Mouse (Mus musculus): ENCODE measurements at regions not wholly inside any gene's neighbourhood (a gene's known extent, or its start where the extent isn't known, plus 50 kb on each side); places are given as distances from the start of the nearest gene placed in this dataset.

DNA sequence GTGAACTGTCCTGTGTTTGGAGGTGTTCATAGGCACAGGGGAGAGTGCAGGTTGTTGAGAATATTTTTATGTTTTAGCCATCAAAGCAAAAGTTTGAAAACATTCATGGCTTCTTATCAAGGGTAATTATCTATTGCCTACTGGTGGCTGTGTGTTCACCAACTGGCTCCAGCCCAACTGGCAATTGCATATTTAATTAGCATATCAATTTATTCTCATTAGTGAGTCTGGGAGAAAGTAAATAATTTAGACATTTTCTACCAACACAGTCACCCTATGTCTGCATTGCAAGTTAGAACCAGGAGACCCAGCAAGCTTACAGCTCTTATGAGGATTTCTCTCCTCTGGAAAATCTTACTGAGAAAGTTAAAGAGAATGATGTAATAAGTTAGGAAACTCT lies 561.0 kb downstream of the Dok5 start:
- H3K9me3 ChIP-seq (replicated peaks; ENCODE audit: control insufficient read depth, low read length) = no peaks in the 10 kb centered on the region
- H3K4me2 ChIP-seq = no peak overlapping the region
- H3K9ac ChIP-seq (ENCODE audit: low read depth, low read length) = no peak overlapping the region
- H3K27ac ChIP-seq (ENCODE audit: low read depth, low read length) = no peak overlapping the region
- no peaks in the 10 kb centered on the region for H3K27me3 ChIP-seq (ENCODE audit: control insufficient read depth, insufficient read depth, low read length)
- no peak for ATAC-seq (replicated peaks; ENCODE audit: insufficient number of reproducible peaks, low FRiP score, low TSS enrichment)
- no peak overlapping the region for H3K4me3 ChIP-seq (ENCODE audit: low read depth, low read length)
- H3K36me3 ChIP-seq (ENCODE audit: control insufficient read depth, insufficient read depth, low read length) = no peaks in the 10 kb centered on the region
- H3K4me1 ChIP-seq (ENCODE audit: control insufficient read depth, insufficient read depth, low read length) = no peaks in the 10 kb centered on the region

DNA sequence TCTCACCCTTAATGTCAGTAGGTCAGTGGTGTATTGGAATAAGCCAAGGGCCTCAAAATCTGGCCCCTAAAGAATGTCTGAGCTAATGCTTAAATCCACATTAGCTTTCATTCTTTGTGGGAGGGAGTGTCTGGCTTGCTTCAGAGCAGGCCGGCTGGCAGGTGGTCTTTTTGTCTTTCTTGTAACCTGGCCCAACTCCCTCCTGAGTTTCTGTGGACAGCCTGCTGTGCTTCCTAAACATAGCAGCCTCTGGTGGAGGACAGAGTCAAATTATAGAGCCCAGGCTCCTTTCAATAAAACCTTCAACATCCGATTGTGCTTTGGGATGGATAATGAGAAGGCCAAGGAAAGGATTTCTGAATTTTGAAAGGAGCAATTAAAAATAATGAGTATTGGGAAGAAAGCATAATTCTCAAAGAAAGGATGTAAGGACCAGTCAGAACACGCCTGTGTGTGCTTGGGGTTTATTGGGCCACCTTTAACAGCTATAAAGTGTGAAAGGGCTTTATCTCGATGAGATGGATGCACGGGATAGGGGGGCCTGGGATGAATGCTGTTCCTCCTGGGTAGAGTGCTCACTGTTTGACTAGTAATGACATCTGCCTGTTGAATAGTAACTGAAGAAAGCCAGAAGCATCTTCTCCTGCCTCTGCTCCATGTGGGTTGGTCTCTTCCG lies 554.2 kb downstream of the Dok5 start:
- Histone ChIP-seq H3K4me2 (no peak overlapping the region), H3K27me3 (ENCODE audit: control insufficient read depth, insufficient read depth, low read length) (no peaks in the 10 kb centered on the region), H3K9me3 (replicated peaks; ENCODE audit: control insufficient read depth, low read length) (0 out of 2 replicates have a peak, but pooled peaks cover 2% of the 10 kb centered on the region), H3K27ac (ENCODE audit: low read depth, low read length) (no peak overlapping the region), H3K36me3 (ENCODE audit: control insufficient read depth, insufficient read depth, low read length) (no peaks in the 10 kb centered on the region), H3K9ac (ENCODE audit: low read depth, low read length) (no peak overlapping the region), H3K4me3 (ENCODE audit: low read depth, low read length) (no peak overlapping the region), H3K4me1 (ENCODE audit: control insufficient read depth, insufficient read depth, low read length) (no peaks in the 10 kb centered on the region)
- no peak for ATAC-seq (replicated peaks; ENCODE audit: insufficient number of reproducible peaks, low FRiP score, low TSS enrichment)
- 43% methylated on average over 6 of the region's 6 CpGs for WGBS (ENCODE audit: insufficient replicate concordance)

GRCm38 (mm10) chr2:171280132-171280531 lies 548.5 kb downstream of the Dok5 start:
- ATAC-seq (replicated peaks; ENCODE audit: insufficient number of reproducible peaks, low FRiP score, low TSS enrichment) = peak; percentile 68; the same call in 1 of the 2 replicates
- no peak overlapping the region for H3K4me2 ChIP-seq
- no peaks in the 10 kb centered on the region for H3K27me3 ChIP-seq (ENCODE audit: control insufficient read depth, insufficient read depth, low read length)
- WGBS (ENCODE audit: insufficient replicate concordance) = 59% methylated on average over 3 of the region's 3 CpGs
- no peak overlapping the region for H3K4me3 ChIP-seq (ENCODE audit: low read depth, low read length)
- H3K27ac ChIP-seq (ENCODE audit: low read depth, low read length) = no peak overlapping the region
- H3K4me1 ChIP-seq (ENCODE audit: control insufficient read depth, insufficient read depth, low read length) = no peaks in the 10 kb centered on the region
- H3K9ac ChIP-seq (ENCODE audit: low read depth, low read length) = no peak overlapping the region
- H3K36me3 ChIP-seq (ENCODE audit: control insufficient read depth, insufficient read depth, low read length) = no peaks in the 10 kb centered on the region
- H3K9me3 ChIP-seq (replicated peaks; ENCODE audit: control insufficient read depth, low read length) = 0 out of 2 replicates have a peak, but pooled peaks cover 2% of the 10 kb centered on the region

DNA sequence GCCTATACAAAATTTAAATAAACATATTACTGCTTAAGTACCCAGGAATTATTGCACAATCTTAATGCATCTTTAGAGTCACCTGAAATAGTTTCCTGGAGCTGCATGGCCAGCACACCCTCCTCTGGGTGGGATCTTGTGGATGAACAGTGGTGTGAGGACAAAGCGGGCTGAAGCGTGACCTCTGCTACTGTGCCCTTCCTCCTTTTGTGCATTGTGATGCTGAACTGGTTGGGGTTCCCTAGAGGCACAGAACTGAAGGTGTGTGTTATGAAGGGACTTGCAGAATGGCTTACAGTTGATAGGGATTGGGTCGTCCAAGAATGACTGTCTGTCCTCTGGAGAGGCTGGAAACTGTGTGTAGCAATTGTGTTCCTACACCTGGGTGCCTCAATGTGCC lies 547.7 kb downstream of the Dok5 start:
- Histone ChIP-seq H3K27ac (ENCODE audit: low read depth, low read length) (0 out of 2 replicates have a peak overlapping the region, but pooled peaks have one; percentile 24), H3K36me3 (ENCODE audit: control insufficient read depth, insufficient read depth, low read length) (no peaks in the 10 kb centered on the region), H3K4me3 (ENCODE audit: low read depth, low read length) (no peak overlapping the region), H3K9ac (ENCODE audit: low read depth, low read length) (no peak overlapping the region), H3K27me3 (ENCODE audit: control insufficient read depth, insufficient read depth, low read length) (no peaks in the 10 kb centered on the region), H3K4me2 (no peak overlapping the region), H3K4me1 (ENCODE audit: control insufficient read depth, insufficient read depth, low read length) (no peaks in the 10 kb centered on the region), H3K9me3 (replicated peaks; ENCODE audit: control insufficient read depth, low read length) (0 out of 2 replicates have a peak, but pooled peaks cover 2% of the 10 kb centered on the region)
- ATAC-seq (replicated peaks; ENCODE audit: insufficient number of reproducible peaks, low FRiP score, low TSS enrichment) = no peak
- WGBS (ENCODE audit: insufficient replicate concordance) = 69% methylated on average over 3 of the region's 3 CpGs

GRCm38 (mm10) chr2:171253194-171253593 lies 521.6 kb downstream of the Dok5 start:
- Histone ChIP-seq H3K9me3 (replicated peaks; ENCODE audit: control insufficient read depth, low read length) (no peaks in the 10 kb centered on the region), H3K27ac (ENCODE audit: low read depth, low read length) (no peak overlapping the region), H3K27me3 (ENCODE audit: control insufficient read depth, insufficient read depth, low read length) (no peaks in the 10 kb centered on the region), H3K4me1 (ENCODE audit: control insufficient read depth, insufficient read depth, low read length) (no peaks in the 10 kb centered on the region), H3K4me2 (peak overlapping the region; percentile 28; the same call in 1 of the 2 replicates), H3K4me3 (ENCODE audit: low read depth, low read length) (no peak overlapping the region), H3K36me3 (ENCODE audit: control insufficient read depth, insufficient read depth, low read length) (no peaks in the 10 kb centered on the region), H3K9ac (ENCODE audit: low read depth, low read length) (no peak overlapping the region)
- 35% methylated on average over 10 of the region's 10 CpGs for WGBS (ENCODE audit: insufficient replicate concordance)
- no peak for ATAC-seq (replicated peaks; ENCODE audit: insufficient number of reproducible peaks, low FRiP score, low TSS enrichment)

DNA sequence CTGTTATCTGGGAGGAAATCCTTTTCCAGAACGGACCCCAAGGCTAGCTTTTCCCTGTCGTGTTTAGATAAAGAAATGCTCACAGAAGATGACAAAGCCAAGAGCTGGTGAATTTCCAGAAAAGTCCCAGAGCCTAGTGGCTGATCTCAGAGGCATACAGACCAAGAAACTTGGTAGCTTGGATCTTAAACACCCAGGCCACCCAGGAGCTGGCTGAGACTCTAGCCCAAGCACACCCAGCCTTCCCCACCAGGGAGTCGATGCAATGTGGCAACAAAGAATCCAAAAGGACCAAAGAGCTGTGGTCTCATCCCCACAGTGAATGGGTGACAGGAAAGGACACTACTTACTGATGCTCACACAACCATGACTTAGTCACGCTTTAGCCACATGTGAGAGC lies 513.8 kb downstream of the Dok5 start:
- H3K4me1 ChIP-seq (ENCODE audit: control insufficient read depth, insufficient read depth, low read length) = no peaks in the 10 kb centered on the region; the same call in 1 of the 2 replicates
- no peaks in the 10 kb centered on the region for H3K27me3 ChIP-seq (ENCODE audit: control insufficient read depth, insufficient read depth, low read length)
- no peaks in the 10 kb centered on the region for H3K36me3 ChIP-seq (ENCODE audit: control insufficient read depth, insufficient read depth, low read length)
- no peak overlapping the region for H3K4me2 ChIP-seq
- no peak overlapping the region for H3K9ac ChIP-seq (ENCODE audit: low read depth, low read length)
- ATAC-seq (replicated peaks; ENCODE audit: insufficient number of reproducible peaks, low FRiP score, low TSS enrichment) = no peak
- H3K9me3 ChIP-seq (replicated peaks; ENCODE audit: control insufficient read depth, low read length) = no peaks in the 10 kb centered on the region
- 45% methylated on average over 4 of the region's 4 CpGs for WGBS (ENCODE audit: insufficient replicate concordance)
- no peak overlapping the region for H3K4me3 ChIP-seq (ENCODE audit: low read depth, low read length)
- H3K27ac ChIP-seq (ENCODE audit: low read depth, low read length) = no peak overlapping the region

GRCm38 (mm10) chr2:171242356-171242755 lies 510.7 kb downstream of the Dok5 start:
- WGBS (ENCODE audit: insufficient replicate concordance) = 78% methylated on average over 5 of the region's 5 CpGs
- no peak overlapping the region for H3K4me3 ChIP-seq (ENCODE audit: low read depth, low read length)
- no peak overlapping the region for H3K9ac ChIP-seq (ENCODE audit: low read depth, low read length)
- ATAC-seq (replicated peaks; ENCODE audit: insufficient number of reproducible peaks, low FRiP score, low TSS enrichment) = no peak
- no peak overlapping the region for H3K27ac ChIP-seq (ENCODE audit: low read depth, low read length)
- H3K27me3 ChIP-seq (ENCODE audit: control insufficient read depth, insufficient read depth, low read length) = no peaks in the 10 kb centered on the region
- no peaks in the 10 kb centered on the region for H3K36me3 ChIP-seq (ENCODE audit: control insufficient read depth, insufficient read depth, low read length)
- H3K9me3 ChIP-seq (replicated peaks; ENCODE audit: control insufficient read depth, low read length) = no peaks in the 10 kb centered on the region
- no peak overlapping the region for H3K4me2 ChIP-seq
- no peaks in the 10 kb centered on the region; the same call in 1 of the 2 replicates for H3K4me1 ChIP-seq (ENCODE audit: control insufficient read depth, insufficient read depth, low read length)

DNA sequence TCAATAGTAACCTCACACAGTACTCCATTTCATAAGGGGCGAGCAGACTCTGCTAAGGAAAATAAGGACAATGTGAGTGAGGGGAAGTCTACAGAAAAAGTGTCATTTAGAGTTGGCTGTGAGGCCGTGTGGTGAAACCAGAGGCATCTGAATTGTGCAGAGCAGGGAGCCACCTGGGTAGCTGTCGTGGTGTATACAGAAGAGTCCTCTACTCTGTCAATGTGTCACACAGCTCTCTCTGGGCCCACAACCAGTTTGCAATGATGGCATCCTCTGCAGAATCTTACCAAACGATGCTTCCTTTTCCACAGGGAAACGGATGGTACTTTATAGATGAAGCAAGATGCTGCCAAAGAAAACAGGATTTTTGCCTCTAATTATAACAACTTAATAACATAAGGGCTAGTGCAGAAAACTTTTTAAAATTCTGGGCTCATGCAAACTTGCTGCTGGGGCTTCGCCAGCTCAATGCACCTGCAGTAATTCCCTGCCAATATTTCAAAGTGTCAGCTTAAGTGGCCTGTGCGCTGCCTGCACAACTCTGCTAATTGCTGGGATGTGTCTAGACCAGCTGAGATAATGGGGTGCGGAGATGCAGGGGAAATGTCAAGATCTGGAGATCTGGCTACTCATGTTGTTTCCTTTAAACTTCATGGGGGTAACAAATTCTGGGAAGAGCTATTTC lies 505.8 kb downstream of the Dok5 start:
- no peak for ATAC-seq (replicated peaks; ENCODE audit: insufficient number of reproducible peaks, low FRiP score, low TSS enrichment)
- H3K27me3 ChIP-seq (ENCODE audit: control insufficient read depth, insufficient read depth, low read length) = no peaks in the 10 kb centered on the region
- no peak overlapping the region for H3K9ac ChIP-seq (ENCODE audit: low read depth, low read length)
- no peaks in the 10 kb centered on the region for H3K36me3 ChIP-seq (ENCODE audit: control insufficient read depth, insufficient read depth, low read length)
- 63% methylated on average over 8 of the region's 8 CpGs for WGBS (ENCODE audit: insufficient replicate concordance)
- H3K4me3 ChIP-seq (ENCODE audit: low read depth, low read length) = no peak overlapping the region
- H3K4me2 ChIP-seq = no peak overlapping the region
- H3K27ac ChIP-seq (ENCODE audit: low read depth, low read length) = no peak overlapping the region
- no peaks in the 10 kb centered on the region for H3K4me1 ChIP-seq (ENCODE audit: control insufficient read depth, insufficient read depth, low read length)
- no peaks in the 10 kb centered on the region for H3K9me3 ChIP-seq (replicated peaks; ENCODE audit: control insufficient read depth, low read length)

- no peak overlapping the region for H3K9ac ChIP-seq (ENCODE audit: low read depth, low read length)
- no peaks in the 10 kb centered on the region for H3K27me3 ChIP-seq (ENCODE audit: control insufficient read depth, insufficient read depth, low read length)
- no peak overlapping the region for H3K27ac ChIP-seq (ENCODE audit: low read depth, low read length)
- ATAC-seq (replicated peaks; ENCODE audit: insufficient number of reproducible peaks, low FRiP score, low TSS enrichment) = no peak
- H3K4me2 ChIP-seq = no peak overlapping the region
- H3K4me3 ChIP-seq (ENCODE audit: low read depth, low read length) = no peak overlapping the region
- H3K36me3 ChIP-seq (ENCODE audit: control insufficient read depth, insufficient read depth, low read length) = no peaks in the 10 kb centered on the region
- H3K4me1 ChIP-seq (ENCODE audit: control insufficient read depth, insufficient read depth, low read length) = no peaks in the 10 kb centered on the region
- no peaks in the 10 kb centered on the region for H3K9me3 ChIP-seq (replicated peaks; ENCODE audit: control insufficient read depth, low read length)
These were observed 501.2 kb downstream of the Dok5 start for GRCm38 (mm10) chr2:171232812-171233211.

All from heart, embryonic 11.5 days (tissue).